Mouse (Mus musculus): ENCODE measurements around the gene Sgms1. TPM values are rescaled to one million over a fixed set of nuclear protein-coding genes. Genes with fewer than 3 reads are reported as not detected.

Sgms1 gene
- polyA plus RNA-seq, 1 experiment from 2014 or later: 50.8 TPM

DNA sequence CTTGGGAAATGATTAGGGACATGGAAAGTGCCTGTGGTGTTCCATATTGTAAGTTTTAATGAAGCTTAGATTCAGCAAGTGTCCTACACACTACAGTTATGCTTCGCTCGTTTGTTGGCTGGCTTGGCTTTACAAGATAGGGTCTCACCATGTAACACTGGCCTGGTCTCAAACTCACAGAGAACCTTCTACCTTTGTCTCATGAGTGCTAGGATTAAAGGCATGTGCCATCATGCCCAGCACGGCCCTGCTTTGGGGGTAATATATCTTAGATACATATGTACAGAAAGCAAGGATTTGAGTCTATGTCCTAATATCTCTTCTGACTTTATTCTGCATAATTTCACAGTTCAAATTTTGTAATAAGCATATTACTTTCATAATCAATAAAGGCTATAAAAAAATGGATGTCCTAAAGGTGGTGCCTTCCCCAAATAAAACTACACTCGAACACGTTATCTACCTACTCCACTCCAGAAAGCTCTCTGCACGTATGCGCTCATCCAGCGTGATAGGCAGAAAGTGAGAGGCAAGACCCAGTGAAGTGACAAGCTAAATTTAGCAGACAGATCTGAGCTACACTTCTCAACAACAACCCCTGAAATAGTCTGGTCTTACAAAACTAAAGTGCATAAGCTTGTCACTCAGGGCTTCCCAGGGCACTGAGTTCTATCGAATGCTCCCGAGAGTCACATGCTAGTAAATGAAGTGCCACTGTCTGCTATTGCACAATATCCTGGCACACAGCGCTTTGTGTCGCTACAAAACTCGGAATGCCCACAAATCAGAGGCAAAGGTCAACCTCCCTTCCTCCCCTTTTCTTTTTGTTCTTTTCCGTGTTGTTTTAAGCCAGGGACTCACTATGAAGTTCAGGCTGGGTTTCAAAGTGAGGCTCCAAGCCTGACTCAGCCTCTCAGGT is 208.5 kb downstream of the Sgms1 start:
- H3K36me3 ChIP-seq (ENCODE audit: control insufficient read depth, insufficient read depth, low read length): no peaks in the 10 kb centered on the region
- H3K27me3 ChIP-seq (ENCODE audit: control insufficient read depth, insufficient read depth, low read length): no peaks in the 10 kb centered on the region
- no peak for ATAC-seq (ENCODE audit: low FRiP score, low TSS enrichment)
- H3K9ac ChIP-seq (ENCODE audit: low read depth, low read length): no peak overlapping the region; the same call in 1 of the 2 replicates
- H3K9me3 ChIP-seq (ENCODE audit: control insufficient read depth, low read length): no peaks in the 10 kb centered on the region
- H3K4me2 ChIP-seq (replicated peaks; ENCODE audit: low read depth, low read length): no peak overlapping the region
- H3K4me1 ChIP-seq (ENCODE audit: control insufficient read depth, insufficient read depth, low read length): peaks cover 26% of the 10 kb centered on the region
- 59% methylated on average over 14 of the region's 14 CpGs for WGBS
- no peak overlapping the region for H3K4me3 ChIP-seq (ENCODE audit: low read length)
- H3K27ac ChIP-seq (ENCODE audit: low read depth, low read length): peak overlapping the region; percentile 69; the same call in 1 of the 2 replicates

- Histone ChIP-seq H3K9ac (ENCODE audit: low read depth, low read length) (no peak overlapping the region), H3K9me3 (ENCODE audit: control insufficient read depth, low read length) (no peaks in the 10 kb centered on the region), H3K36me3 (ENCODE audit: control insufficient read depth, insufficient read depth, low read length) (no peaks in the 10 kb centered on the region), H3K4me2 (replicated peaks; ENCODE audit: low read depth, low read length) (no peak overlapping the region), H3K27ac (ENCODE audit: low read depth, low read length) (peak overlapping the region; percentile 69; the same call in 1 of the 2 replicates), H3K4me3 (ENCODE audit: low read length) (no peak overlapping the region), H3K27me3 (ENCODE audit: control insufficient read depth, insufficient read depth, low read length) (no peaks in the 10 kb centered on the region), H3K4me1 (ENCODE audit: control insufficient read depth, insufficient read depth, low read length) (peaks cover 26% of the 10 kb centered on the region)
- ATAC-seq (ENCODE audit: low FRiP score, low TSS enrichment): peak; percentile 62; the same call in 1 of the 2 replicates
- WGBS: 12% methylated on average over 5 of the region's 5 CpGs
These were observed 209.5 kb downstream of the Sgms1 start for GRCm38 (mm10) chr19:32179978-32180413.

GRCm38 (mm10) chr19:32179514-32179913 is 210.0 kb downstream of the Sgms1 start:
- Histone ChIP-seq H3K9me3 (ENCODE audit: control insufficient read depth, low read length) (no peaks in the 10 kb centered on the region), H3K4me1 (ENCODE audit: control insufficient read depth, insufficient read depth, low read length) (peaks cover 26% of the 10 kb centered on the region), H3K27ac (ENCODE audit: low read depth, low read length) (peak overlapping the region; percentile 69; the same call in 1 of the 2 replicates), H3K4me3 (ENCODE audit: low read length) (no peak overlapping the region), H3K9ac (ENCODE audit: low read depth, low read length) (no peak overlapping the region), H3K27me3 (ENCODE audit: control insufficient read depth, insufficient read depth, low read length) (no peaks in the 10 kb centered on the region), H3K4me2 (replicated peaks; ENCODE audit: low read depth, low read length) (no peak overlapping the region), H3K36me3 (ENCODE audit: control insufficient read depth, insufficient read depth, low read length) (no peaks in the 10 kb centered on the region)
- WGBS: 50% methylated on average over 4 of the region's 4 CpGs
- 0 out of 2 replicates have a peak, but pooled peaks have one; percentile 28 for ATAC-seq (ENCODE audit: low FRiP score, low TSS enrichment)

DNA sequence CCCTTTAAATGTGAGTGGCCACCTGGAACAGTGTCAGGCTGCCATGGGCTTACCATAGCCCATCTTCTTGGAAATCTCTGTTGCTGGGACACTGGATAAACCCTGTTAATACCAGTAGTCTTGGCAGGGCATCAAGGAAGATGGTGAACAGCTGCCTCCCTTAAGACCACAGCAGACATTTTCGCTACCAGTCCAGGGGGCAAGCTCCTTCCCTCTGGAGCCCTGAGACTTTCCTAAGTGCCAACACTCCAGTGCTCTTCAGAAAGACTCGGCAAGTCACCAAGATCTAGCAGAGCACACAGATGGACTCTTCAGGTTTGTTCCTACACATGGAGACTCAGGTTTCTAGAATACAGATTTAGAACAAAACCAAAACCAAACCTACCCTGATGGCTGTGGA is 211.4 kb downstream of the Sgms1 start:
- H3K27me3 ChIP-seq (ENCODE audit: control insufficient read depth, insufficient read depth, low read length): no peaks in the 10 kb centered on the region
- no peak overlapping the region for H3K4me2 ChIP-seq (replicated peaks; ENCODE audit: low read depth, low read length)
- H3K9me3 ChIP-seq (ENCODE audit: control insufficient read depth, low read length): no peaks in the 10 kb centered on the region
- no peak overlapping the region for H3K27ac ChIP-seq (ENCODE audit: low read depth, low read length)
- WGBS: 98% methylated on average over 2 of the region's 2 CpGs
- H3K4me3 ChIP-seq (ENCODE audit: low read length): no peak overlapping the region
- H3K36me3 ChIP-seq (ENCODE audit: control insufficient read depth, insufficient read depth, low read length): no peaks in the 10 kb centered on the region
- ATAC-seq (ENCODE audit: low FRiP score, low TSS enrichment): no peak
- peaks cover 26% of the 10 kb centered on the region for H3K4me1 ChIP-seq (ENCODE audit: control insufficient read depth, insufficient read depth, low read length)
- no peak overlapping the region for H3K9ac ChIP-seq (ENCODE audit: low read depth, low read length)

GRCm38 (mm10) chr19:32176458-32176857 is 213.1 kb downstream of the Sgms1 start:
- H3K4me1 ChIP-seq (ENCODE audit: control insufficient read depth, insufficient read depth, low read length): peaks cover 22% of the 10 kb centered on the region
- 87% methylated on average over 9 of the region's 9 CpGs for WGBS
- H3K36me3 ChIP-seq (ENCODE audit: control insufficient read depth, insufficient read depth, low read length): no peaks in the 10 kb centered on the region
- H3K9ac ChIP-seq (ENCODE audit: low read depth, low read length): no peak overlapping the region
- no peak overlapping the region for H3K27ac ChIP-seq (ENCODE audit: low read depth, low read length)
- H3K27me3 ChIP-seq (ENCODE audit: control insufficient read depth, insufficient read depth, low read length): no peaks in the 10 kb centered on the region
- ATAC-seq (ENCODE audit: low FRiP score, low TSS enrichment): no peak
- no peak overlapping the region for H3K4me2 ChIP-seq (replicated peaks; ENCODE audit: low read depth, low read length)
- no peak overlapping the region for H3K4me3 ChIP-seq (ENCODE audit: low read length)
- no peaks in the 10 kb centered on the region for H3K9me3 ChIP-seq (ENCODE audit: control insufficient read depth, low read length)

DNA sequence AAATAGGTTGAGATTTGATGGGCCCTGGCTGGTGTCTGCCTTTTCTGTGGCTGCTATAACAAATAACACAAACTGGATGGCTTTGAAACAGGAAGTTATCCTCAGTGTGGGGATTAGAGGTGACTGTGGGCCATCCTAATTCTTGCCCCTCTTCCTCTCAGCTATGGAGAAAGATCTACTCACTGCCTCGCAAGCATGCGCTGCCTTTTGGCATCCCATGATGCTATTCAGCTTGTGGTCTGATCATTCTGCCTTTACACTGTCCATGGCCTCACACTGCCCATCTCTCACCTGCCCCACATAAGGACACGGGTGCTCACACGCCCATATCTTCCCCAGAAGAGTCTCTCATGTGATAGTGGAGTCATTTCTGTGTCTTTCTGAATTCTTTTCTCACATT is 213.5 kb downstream of the Sgms1 start:
- H3K27ac ChIP-seq (ENCODE audit: low read depth, low read length): no peak overlapping the region

DNA sequence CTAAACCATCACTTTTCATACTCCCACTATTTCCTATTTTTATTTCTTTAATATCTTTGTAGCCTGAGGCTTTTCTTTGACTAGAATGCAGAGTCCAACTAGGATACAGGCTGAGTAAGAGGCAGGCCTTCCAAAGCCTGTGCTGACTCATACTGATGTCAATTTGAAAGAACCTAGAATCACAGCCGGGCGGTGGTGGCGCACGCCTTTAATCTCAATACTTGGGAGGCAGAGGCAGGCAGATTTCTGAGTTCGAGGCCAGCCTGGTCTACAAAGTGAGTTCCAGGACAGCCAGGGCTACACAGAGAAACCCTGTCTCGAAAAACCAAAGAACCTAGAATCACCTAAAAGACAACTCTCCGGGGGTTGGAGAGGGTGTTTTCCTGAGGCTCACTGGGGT is 214.5 kb downstream of the Sgms1 start:
- H3K27ac ChIP-seq (ENCODE audit: low read depth, low read length): no peak overlapping the region
- H3K4me1 ChIP-seq (ENCODE audit: control insufficient read depth, insufficient read depth, low read length): peaks cover 9% of the 10 kb centered on the region
- no peaks in the 10 kb centered on the region for H3K9me3 ChIP-seq (ENCODE audit: control insufficient read depth, low read length)
- no peaks in the 10 kb centered on the region for H3K36me3 ChIP-seq (ENCODE audit: control insufficient read depth, insufficient read depth, low read length)
- no peak overlapping the region for H3K9ac ChIP-seq (ENCODE audit: low read depth, low read length)
- ATAC-seq (ENCODE audit: low FRiP score, low TSS enrichment): no peak
- H3K4me3 ChIP-seq (ENCODE audit: low read length): no peak overlapping the region
- no peaks in the 10 kb centered on the region for H3K27me3 ChIP-seq (ENCODE audit: control insufficient read depth, insufficient read depth, low read length)
- WGBS: 98% methylated on average over 7 of the region's 7 CpGs
- no peak overlapping the region for H3K4me2 ChIP-seq (replicated peaks; ENCODE audit: low read depth, low read length)

More for the DNA sequence above, 213.5 kb downstream of the Sgms1 start:
- Histone ChIP-seq H3K36me3 (ENCODE audit: control insufficient read depth, insufficient read depth, low read length) (no peaks in the 10 kb centered on the region), H3K9me3 (ENCODE audit: control insufficient read depth, low read length) (no peaks in the 10 kb centered on the region), H3K4me3 (ENCODE audit: low read length) (no peak overlapping the region), H3K9ac (ENCODE audit: low read depth, low read length) (no peak overlapping the region), H3K4me2 (replicated peaks; ENCODE audit: low read depth, low read length) (no peak overlapping the region), H3K4me1 (ENCODE audit: control insufficient read depth, insufficient read depth, low read length) (peaks cover 18% of the 10 kb centered on the region), H3K27me3 (ENCODE audit: control insufficient read depth, insufficient read depth, low read length) (no peaks in the 10 kb centered on the region)
- no peak for ATAC-seq (ENCODE audit: low FRiP score, low TSS enrichment)
- 94% methylated on average over 4 of the region's 4 CpGs for WGBS

DNA sequence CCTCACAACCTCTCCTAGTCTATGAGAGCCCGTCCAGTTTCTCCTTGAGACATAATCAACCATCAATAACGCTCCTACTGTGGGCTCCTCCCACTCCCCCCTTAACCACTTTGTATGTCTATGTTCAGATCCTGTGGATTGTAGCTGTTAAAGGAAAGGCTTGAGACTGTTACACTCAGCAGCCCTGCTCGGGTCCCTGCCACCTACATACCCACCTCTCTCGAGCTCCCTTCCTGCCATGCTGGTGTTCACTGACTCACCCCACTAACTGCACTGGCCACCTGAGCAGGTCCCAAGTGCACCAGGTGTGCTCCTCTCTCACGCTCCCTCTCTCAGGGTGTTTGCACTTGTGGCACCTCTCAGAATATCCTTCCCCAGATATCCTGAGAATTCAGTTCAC is 215.0 kb downstream of the Sgms1 start:
- Histone ChIP-seq H3K4me3 (ENCODE audit: low read length) (no peak overlapping the region), H3K9me3 (ENCODE audit: control insufficient read depth, low read length) (no peaks in the 10 kb centered on the region), H3K4me1 (ENCODE audit: control insufficient read depth, insufficient read depth, low read length) (peaks cover 5% of the 10 kb centered on the region), H3K36me3 (ENCODE audit: control insufficient read depth, insufficient read depth, low read length) (no peaks in the 10 kb centered on the region), H3K27me3 (ENCODE audit: control insufficient read depth, insufficient read depth, low read length) (no peaks in the 10 kb centered on the region), H3K9ac (ENCODE audit: low read depth, low read length) (no peak overlapping the region), H3K27ac (ENCODE audit: low read depth, low read length) (no peak overlapping the region), H3K4me2 (replicated peaks; ENCODE audit: low read depth, low read length) (no peak overlapping the region)
- 86% methylated on average over 5 of the region's 5 CpGs for WGBS
- ATAC-seq (ENCODE audit: low FRiP score, low TSS enrichment): no peak

- Histone ChIP-seq H3K9me3 (ENCODE audit: control insufficient read depth, low read length) (no peaks in the 10 kb centered on the region), H3K27me3 (ENCODE audit: control insufficient read depth, insufficient read depth, low read length) (no peaks in the 10 kb centered on the region), H3K9ac (ENCODE audit: low read depth, low read length) (no peak overlapping the region), H3K36me3 (ENCODE audit: control insufficient read depth, insufficient read depth, low read length) (no peaks in the 10 kb centered on the region), H3K4me1 (ENCODE audit: control insufficient read depth, insufficient read depth, low read length) (no peaks in the 10 kb centered on the region), H3K4me2 (replicated peaks; ENCODE audit: low read depth, low read length) (no peak overlapping the region), H3K27ac (ENCODE audit: low read depth, low read length) (no peak overlapping the region), H3K4me3 (ENCODE audit: low read length) (no peak overlapping the region)
- no peak for ATAC-seq (ENCODE audit: low FRiP score, low TSS enrichment)
- 75% methylated on average over 6 of the region's 6 CpGs for whole genome bisulfite sequencing
These were observed 215.9 kb downstream of the Sgms1 start for GRCm38 (mm10) chr19:32173522-32174184.
